Mouse (Mus musculus) left cerebral cortex, adult 2 months (tissue): Measurements from ENCODE around the gene Ldah. TPM values are rescaled to one million over a fixed set of nuclear protein-coding genes. Genes with fewer than 3 reads are reported as not detected.
A peak's percentile ranks its signal among the peaks of the same experiment; 100 is the strongest.

Source experiments
- DNase-seq, 2 experiments: peaks; one replicate each; pipeline ENCODE4 v3.0.0; 2021 to 2022; ENCODE audit warnings: low spot score in 2 of 2, mixed read lengths in 1 of 2; ENCODE audit errors: extremely low spot score in 1 of 2
- H3K27ac ChIP-seq: fragments of 200-600 bp; 2 replicates; pipeline ENCODE4 v1.8.1; 2022
- H3K4me3 ChIP-seq: fragments of 200-600 bp; 2 replicates; pipeline ENCODE4 v1.8.1; 2022
- CTCF ChIP-seq: fragments of 200-600 bp; IDR thresholded peaks from 2 replicates; pipeline ENCODE4 v1.8.1; 2022; ENCODE audit warnings: antibody characterized with exemption, mild to moderate bottlenecking, moderate library complexity
- intact Hi-C: fragments of 180-260 bp; cut with DNase I; formaldehyde crosslinking; loops from one replicate; pipeline ENCODE4 v1.15.1; 2025
- total RNA-seq, 2 experiments: library from RNA; stranded (reverse); gene quantifications; 2 replicates each; pipeline ENCODE4 v1.2.3; 2021

Gene Ldah
- total RNA-seq, 2 experiments from 2014 or later, result 33.1 to 33.8 TPM

- TF ChIP-seq CTCF, result no peak
- Histone ChIP-seq H3K4me3 (no peak overlapping the region), H3K27ac (peak overlapping the region; percentile 80)
- DNase-seq, result no peak
- intact Hi-C loops, result loop anchor here (10.0 kb wide), 3 partner anchors 311 to 701 kb away; partner anchors contain the start of genes Pum2 and Ttc32
These were observed 116.2 kb downstream of the Ldah start for GRCm38 (mm10) chr12:8324086-8324485.

GRCm38 (mm10) chr12:8325245-8325942, 117.5 kb downstream of the Ldah start:
- Histone ChIP-seq H3K27ac (peak overlapping the region; percentile 80), H3K4me3 (no peak overlapping the region)
- intact Hi-C loops, result loop anchor here (10.0 kb wide), 3 partner anchors 309 to 699 kb away; partner anchors contain the start of genes Pum2 and Ttc32
- no peak for TF ChIP-seq CTCF
- no peak for DNase-seq

GRCm38 (mm10) chr12:8325943-8326522, 118.1 kb downstream of the Ldah start:
- H3K27ac ChIP-seq, result peak overlapping the region; percentile 80
- DNase-seq, result peak in 1 of 2 experiments; percentile 48
- TF ChIP-seq CTCF, result peak; percentile 27
- intact Hi-C loops, result loop anchor here (2.0 to 10.0 kb wide), 5 partner anchors 19 to 699 kb away; partner anchors contain the start of genes Pum2 and Ttc32
- H3K4me3 ChIP-seq, result no peak overlapping the region

- DNase-seq, result peak; percentile 93 to 97
- TF ChIP-seq CTCF, result peak; percentile 99
- H3K4me3 ChIP-seq, result peak overlapping the region; percentile 8; the same call in 1 of the 2 replicates
- peak overlapping the region; percentile 80 for H3K27ac ChIP-seq
- intact Hi-C loops, result loop anchor here (1.0 to 10.0 kb wide), 6 partner anchors 18 to 698 kb away; partner anchors contain the start of genes Pum2, Rhob and Ttc32
These were observed 119.1 kb downstream of the Ldah start for GRCm38 (mm10) chr12:8326825-8327674.

GRCm38 (mm10) chr12:8327675-8328053, 119.8 kb downstream of the Ldah start:
- Histone ChIP-seq H3K27ac (peak overlapping the region; percentile 80), H3K4me3 (no peak overlapping the region)
- intact Hi-C loops, result loop anchor here (1.0 to 10.0 kb wide), 6 partner anchors 17 to 697 kb away; partner anchors contain the start of genes Pum2, Rhob and Ttc32
- DNase-seq, result no peak
- TF ChIP-seq CTCF, result no peak

GRCm38 (mm10) chr12:8329236-8329635, 121.3 kb downstream of the Ldah start:
- no peak; the same call in 1 of the 2 replicates for TF ChIP-seq CTCF
- Histone ChIP-seq H3K4me3 (no peak overlapping the region), H3K27ac (no peak overlapping the region)
- no peak for DNase-seq
- intact Hi-C loops, result loop anchor here (10.0 kb wide), 3 partner anchors 306 to 696 kb away; partner anchors contain the start of genes Pum2 and Ttc32

- no peak for DNase-seq
- TF ChIP-seq CTCF, result no peak
- intact Hi-C loops, result no loop called here
- Histone ChIP-seq H3K27ac (peak overlapping the region; percentile 67; the same call in 1 of the 2 replicates), H3K4me3 (no peak overlapping the region)
These were observed 123.7 kb downstream of the Ldah start for GRCm38 (mm10) chr12:8331489-8332173.

- no peak for TF ChIP-seq CTCF
- Histone ChIP-seq H3K27ac (peak overlapping the region; percentile 67; the same call in 1 of the 2 replicates), H3K4me3 (no peak overlapping the region)
- intact Hi-C loops, result no loop called here
- no peak for DNase-seq
These were observed 124.3 kb downstream of the Ldah start for GRCm38 (mm10) chr12:8332174-8332542.

- H3K27ac ChIP-seq, result peak overlapping the region; percentile 66
- intact Hi-C loops, result no loop called here
- no peak overlapping the region for H3K4me3 ChIP-seq
- no peak for TF ChIP-seq CTCF
- DNase-seq, result no peak
These were observed 125.7 kb downstream of the Ldah start for GRCm38 (mm10) chr12:8333617-8334016.

- DNase-seq, result no peak
- intact Hi-C loops, result no loop called here
- Histone ChIP-seq H3K27ac (peak overlapping the region; percentile 66), H3K4me3 (no peak overlapping the region)
- TF ChIP-seq CTCF, result no peak
These were observed 126.4 kb downstream of the Ldah start for GRCm38 (mm10) chr12:8334261-8334660.

Other genes starting within 250 kb of the Ldah start
- not detected for gene Apob, start 230.5 kb upstream of the Ldah start, total RNA-seq
- gene Gdf7, start 93.8 kb downstream of the Ldah start, total RNA-seq, result 1 to 10 TPM in 1 of 2 experiments, under 1 TPM in 1; 0.66 to 1.1 TPM
- gene Hs1bp3, start 105.3 kb downstream of the Ldah start, total RNA-seq, result 10 to 100 TPM; 11.8 to 12.7 TPM